Mouse (Mus musculus) neural tube, embryonic 15.5 days (tissue): ENCODE results near the gene Cgref1. TPM values are rescaled to one million over a fixed set of nuclear protein-coding genes. Genes with fewer than 3 reads are reported as not detected.
A peak's percentile ranks its signal among the peaks of the same experiment; 100 is the strongest.

Source experiments
- ATAC-seq: fragments of 200-750 bp; cut with Nextera tagmentation; 2 replicates; pipeline ENCODE4 v1.8.0; 2017; ENCODE audit warnings: mild to moderate bottlenecking, moderate TSS enrichment, moderate library complexity; ENCODE audit not compliant: low FRiP score
- H3K27ac ChIP-seq: fragments of 300-500 bp; sonication (generic); replicated peaks from 2 replicates; pipeline ENCODE4 v1.5.1; 2015; ENCODE audit warnings: mild to moderate bottlenecking, inconsistent platforms
- H3K27me3 ChIP-seq: fragments of 300-500 bp; sonication (generic); replicated peaks from 2 replicates; pipeline ENCODE4 v1.6.1; 2015; ENCODE audit warnings: inconsistent platforms
- H3K36me3 ChIP-seq: fragments of 300-500 bp; sonication (generic); 2 replicates; pipeline ENCODE4 v1.6.1; 2015; ENCODE audit warnings: inconsistent platforms
- H3K4me1 ChIP-seq: fragments of 300-500 bp; sonication (generic); 2 replicates; pipeline ENCODE4 v1.6.1; 2015; ENCODE audit warnings: inconsistent platforms
- H3K4me2 ChIP-seq: fragments of 300-500 bp; sonication (generic); 2 replicates; pipeline ENCODE4 v1.6.1; 2015; ENCODE audit warnings: inconsistent platforms, mild to moderate bottlenecking, moderate library complexity
- H3K4me3 ChIP-seq: fragments of 300-500 bp; sonication (generic); replicated peaks from 2 replicates; pipeline ENCODE4 v1.5.1; 2015; ENCODE audit warnings: mild to moderate bottlenecking, inconsistent platforms
- H3K9ac ChIP-seq: fragments of 300-500 bp; sonication (generic); replicated peaks from 2 replicates; pipeline ENCODE4 v1.6.1; 2015; ENCODE audit warnings: mild to moderate bottlenecking, inconsistent platforms
- H3K9me3 ChIP-seq: fragments of 300-500 bp; sonication (generic); replicated peaks from 2 replicates; pipeline ENCODE4 v1.6.1; 2016; ENCODE audit warnings: inconsistent platforms
- WGBS: fragments of 180-500 bp; shearing (Covaris S2); methylation state at CpG from one replicate; pipeline ENCODE4 v1.1.7; 2015; ENCODE audit warnings: mixed read lengths; 5-methylcytosine and 5-hydroxymethylcytosine counted together
- polyA plus RNA-seq: library from polyadenylated mRNA; unstranded; fragments of >200 nt; fragmentation: Nextera tagmentation; extraction: Ambion mirVana; gene quantifications from 2 replicates; pipeline ENCODE4 v1.2.1, GENCODE M21; 2015

Cgref1 gene
- polyA plus RNA-seq, 1 experiment from 2014 or later = 80.2 TPM

DNA sequence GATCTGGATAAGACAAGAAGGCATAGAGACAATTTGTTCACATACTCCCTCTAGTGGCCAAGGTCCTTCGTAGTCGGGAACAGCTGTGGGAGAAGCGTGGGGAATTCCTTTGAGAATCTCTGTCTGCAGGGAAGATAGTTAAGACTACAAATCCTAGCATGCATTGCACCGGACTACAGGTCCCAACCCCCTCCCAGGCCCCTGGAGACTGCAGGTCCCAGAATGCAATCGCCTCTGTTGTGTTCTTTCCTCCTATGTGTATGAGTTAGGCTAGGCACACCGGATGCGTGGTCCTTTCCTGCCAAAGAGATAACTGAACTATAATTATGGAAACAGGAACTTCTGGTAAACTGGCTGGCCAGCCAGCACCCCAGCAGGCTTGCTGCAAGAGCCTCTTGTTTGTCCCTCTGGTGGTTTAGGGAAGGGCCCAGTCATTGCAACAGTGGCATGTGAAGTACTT, 29.4 kb downstream of the Cgref1 start:
- H3K27ac ChIP-seq = peak overlapping the region; percentile 64
- no peak overlapping the region for H3K9ac ChIP-seq
- H3K4me2 ChIP-seq = peak overlapping the region; percentile 49
- no peaks in the 10 kb centered on the region for H3K27me3 ChIP-seq
- H3K9me3 ChIP-seq = no peaks in the 10 kb centered on the region
- H3K4me1 ChIP-seq = peaks cover 33% of the 10 kb centered on the region
- peak; percentile 80 for ATAC-seq
- no peaks in the 10 kb centered on the region for H3K36me3 ChIP-seq
- WGBS = 1% methylated on average over 7 of the region's 7 CpGs
- H3K4me3 ChIP-seq = peak overlapping the region; percentile 33; the same call in 1 of the 2 replicates

DNA sequence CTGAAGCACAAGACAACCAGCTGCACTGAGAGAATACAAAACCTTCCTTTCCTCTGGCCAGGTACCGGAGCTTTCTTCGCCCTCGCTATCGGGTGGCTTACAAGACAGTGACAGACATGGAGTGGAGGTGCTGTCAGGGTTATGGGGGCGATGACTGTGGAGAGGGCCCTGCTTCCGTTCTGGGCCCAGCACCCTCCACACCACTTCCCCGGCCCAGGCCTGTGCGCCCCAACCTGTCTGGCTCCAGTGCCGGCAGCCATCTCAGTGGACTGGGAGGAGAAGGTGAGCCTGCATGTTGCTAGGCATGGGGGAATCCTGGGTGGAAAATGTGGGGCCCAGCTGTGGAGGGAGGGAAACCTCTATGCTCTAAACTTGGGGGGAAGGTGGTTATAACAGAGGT, 29.9 kb downstream of the Cgref1 start:
- Histone ChIP-seq H3K9ac (no peak overlapping the region), H3K4me1 (peaks cover 28% of the 10 kb centered on the region), H3K4me2 (peak overlapping the region; percentile 49), H3K27ac (peak overlapping the region; percentile 52; the same call in 1 of the 2 replicates), H3K27me3 (no peaks in the 10 kb centered on the region), H3K36me3 (no peaks in the 10 kb centered on the region), H3K4me3 (peak overlapping the region; percentile 33), H3K9me3 (no peaks in the 10 kb centered on the region)
- WGBS = 68% methylated on average over 9 of the region's 9 CpGs
- ATAC-seq = peak; percentile 15

DNA sequence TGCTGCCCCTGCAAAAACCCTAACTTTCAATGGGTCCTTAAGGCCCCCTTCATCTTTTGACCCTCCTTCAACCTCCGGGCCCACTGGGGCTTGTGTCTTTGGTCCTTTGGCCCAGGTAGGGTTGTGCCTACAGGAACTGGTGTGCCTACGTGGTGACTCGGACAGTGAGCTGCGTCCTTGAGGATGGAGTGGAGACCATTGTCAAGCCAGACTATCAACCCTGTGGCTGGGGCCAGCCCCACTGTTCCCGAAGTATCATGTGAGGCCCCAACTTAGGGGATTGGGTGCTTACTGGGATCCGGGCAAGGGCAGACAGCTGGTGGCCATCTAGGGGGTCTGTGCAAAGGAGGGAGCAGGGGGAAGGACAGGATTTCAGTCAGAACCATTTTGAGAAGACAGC, 30.5 kb downstream of the Cgref1 start:
- Histone ChIP-seq H3K36me3 (no peaks in the 10 kb centered on the region), H3K4me1 (peaks cover 22% of the 10 kb centered on the region), H3K27ac (no peak overlapping the region), H3K4me2 (peak overlapping the region; percentile 49), H3K27me3 (no peaks in the 10 kb centered on the region), H3K9ac (no peak overlapping the region), H3K4me3 (peak overlapping the region; percentile 33), H3K9me3 (no peaks in the 10 kb centered on the region)
- no peak for ATAC-seq
- 81% methylated on average over 6 of the region's 6 CpGs for WGBS

DNA sequence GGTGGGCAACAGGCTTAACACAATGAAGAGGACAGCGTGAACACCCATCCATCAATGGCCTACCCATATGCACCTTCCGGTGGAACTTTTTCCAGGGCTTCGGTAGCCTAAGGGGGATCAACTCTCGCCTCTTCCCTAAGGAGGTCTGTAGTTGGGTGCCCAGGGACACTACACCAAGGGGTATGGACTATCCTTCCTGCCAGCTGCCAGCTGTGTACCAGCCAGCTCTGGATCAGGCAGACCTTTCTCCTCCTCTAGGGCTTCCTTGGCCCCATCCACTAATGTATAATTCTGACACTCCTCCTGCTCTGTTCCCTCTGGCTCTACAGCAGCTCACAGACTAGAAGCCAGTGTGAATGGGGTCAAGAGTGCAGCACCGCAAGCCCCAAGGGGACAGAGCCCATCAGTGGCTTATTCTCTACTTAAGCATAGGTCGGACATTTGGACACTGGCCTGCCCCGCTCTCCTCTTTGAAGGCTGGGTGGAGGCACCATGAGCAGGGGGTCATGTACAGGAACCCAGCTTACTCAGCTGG, 31.2 kb downstream of the Cgref1 start:
- no peak for ATAC-seq
- Histone ChIP-seq H3K9ac (peak overlapping the region; percentile 36; the same call in 1 of the 2 replicates), H3K9me3 (no peaks in the 10 kb centered on the region), H3K27ac (peak overlapping the region; percentile 74), H3K4me3 (peak overlapping the region; percentile 33), H3K27me3 (no peaks in the 10 kb centered on the region), H3K36me3 (no peaks in the 10 kb centered on the region), H3K4me2 (peak overlapping the region; percentile 49), H3K4me1 (peaks cover 22% of the 10 kb centered on the region)
- WGBS = 85% methylated on average over 7 of the region's 7 CpGs

DNA sequence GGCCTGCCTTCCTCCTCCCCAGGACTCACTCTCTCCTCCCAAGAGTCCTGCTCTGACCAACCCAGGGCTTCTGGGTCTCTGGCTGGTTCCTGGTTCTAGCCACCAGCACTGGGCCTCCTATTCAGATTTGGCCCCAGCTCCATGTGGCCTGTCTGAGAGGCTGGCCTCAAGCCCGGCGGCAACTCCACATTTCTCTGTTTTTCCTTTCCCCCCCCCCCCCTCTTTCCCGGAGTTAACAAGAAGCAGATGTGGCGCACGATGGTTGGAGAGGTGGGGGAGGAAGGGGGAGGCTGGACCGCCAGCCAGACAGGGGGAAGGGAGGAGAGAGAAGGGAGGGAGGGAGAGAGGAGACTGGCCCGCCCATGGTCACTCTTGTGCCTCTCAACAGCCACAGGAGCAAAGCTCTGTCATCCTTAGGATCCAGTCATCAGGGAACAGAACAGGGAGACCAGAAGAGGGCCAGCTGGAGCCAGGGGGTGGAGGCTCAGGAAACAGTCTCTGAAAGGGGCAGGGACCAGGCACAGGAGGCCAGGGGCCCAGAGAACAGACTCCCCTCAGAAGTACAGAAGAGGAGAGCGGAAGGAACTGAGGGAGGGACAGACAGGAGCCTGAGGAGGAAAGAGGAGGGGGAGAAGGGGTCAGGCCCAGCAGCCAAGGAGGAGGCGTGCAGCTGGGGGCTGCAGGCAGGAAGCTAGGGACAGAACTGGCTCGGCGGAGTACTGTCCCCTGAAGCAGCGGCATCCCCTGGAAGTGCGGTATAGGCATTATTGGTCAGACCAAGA, 32.1 kb downstream of the Cgref1 start, which contains the start of gene Emilin1:
Gene Emilin1, plus strand, starts transcription at position 343 of the 782 bp plus-strand sequence.
- H3K36me3 ChIP-seq = no peaks in the 10 kb centered on the region
- H3K4me1 ChIP-seq = peaks cover 28% of the 10 kb centered on the region
- peak within 1 kb of the TSS; percentile 36; the same call in 1 of the 2 replicates for H3K9ac ChIP-seq
- H3K27me3 ChIP-seq = no peaks in the 10 kb centered on the region
- H3K4me2 ChIP-seq = peak within 1 kb of the TSS; percentile 49
- no peak for ATAC-seq
- no peaks in the 10 kb centered on the region for H3K9me3 ChIP-seq
- H3K4me3 ChIP-seq = peak within 1 kb of the TSS; percentile 33
- peak within 1 kb of the TSS; percentile 74 for H3K27ac ChIP-seq
- WGBS = 47% methylated on average over 10 of the region's 13 CpGs

DNA sequence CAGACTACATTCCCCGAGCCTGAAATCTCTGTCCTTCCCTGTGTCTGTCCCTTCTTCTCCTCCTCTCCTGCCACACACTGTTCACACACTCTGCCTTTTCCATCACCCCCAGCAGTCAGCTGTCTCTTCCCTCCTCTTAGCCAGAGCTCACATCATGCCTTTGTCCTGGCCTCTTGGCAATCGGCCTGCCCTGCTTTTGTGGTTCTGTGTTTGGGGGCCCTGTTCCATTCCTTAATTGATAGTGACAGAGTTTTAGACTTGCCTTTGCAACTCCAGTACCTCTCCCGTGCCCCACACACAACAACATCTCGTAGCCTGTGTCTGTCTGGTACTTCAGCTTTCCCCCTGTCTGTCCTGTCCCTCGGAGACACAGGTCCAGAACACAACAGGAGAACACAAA, 33.2 kb downstream of the Cgref1 start:
- Histone ChIP-seq H3K4me2 (no peak overlapping the region), H3K9me3 (no peaks in the 10 kb centered on the region), H3K27ac (peak overlapping the region; percentile 74), H3K4me1 (peaks cover 33% of the 10 kb centered on the region), H3K27me3 (no peaks in the 10 kb centered on the region), H3K36me3 (no peaks in the 10 kb centered on the region), H3K4me3 (no peak overlapping the region), H3K9ac (no peak overlapping the region)
- 54% methylated on average over 5 of the region's 5 CpGs for WGBS
- no peak for ATAC-seq

DNA sequence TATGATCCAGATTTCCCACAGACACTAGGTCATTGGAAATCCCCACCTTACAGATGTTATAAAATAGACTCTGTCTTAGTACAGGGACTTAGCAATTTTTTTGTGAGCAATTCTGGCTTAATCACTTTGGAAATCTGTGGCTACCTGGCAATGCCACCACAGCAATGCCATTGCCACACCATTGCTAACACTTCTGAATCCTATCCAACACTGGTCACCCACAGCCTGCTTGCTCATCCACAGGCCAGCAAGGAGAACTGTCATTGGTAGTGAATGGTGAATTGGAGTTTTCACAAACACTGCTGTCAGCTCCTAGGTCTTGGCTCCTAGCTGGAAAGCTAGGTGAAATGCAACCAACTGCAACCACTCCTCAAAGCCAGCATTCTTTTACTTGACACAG, 34.9 kb downstream of the Cgref1 start:
- Histone ChIP-seq H3K9me3 (no peaks in the 10 kb centered on the region), H3K27ac (no peak overlapping the region), H3K9ac (no peak overlapping the region), H3K4me2 (no peak overlapping the region), H3K4me1 (peaks cover 39% of the 10 kb centered on the region), H3K36me3 (peaks cover 4% of the 10 kb centered on the region; the same call in 1 of the 2 replicates), H3K27me3 (no peaks in the 10 kb centered on the region), H3K4me3 (no peak overlapping the region)
- no peak for ATAC-seq

DNA sequence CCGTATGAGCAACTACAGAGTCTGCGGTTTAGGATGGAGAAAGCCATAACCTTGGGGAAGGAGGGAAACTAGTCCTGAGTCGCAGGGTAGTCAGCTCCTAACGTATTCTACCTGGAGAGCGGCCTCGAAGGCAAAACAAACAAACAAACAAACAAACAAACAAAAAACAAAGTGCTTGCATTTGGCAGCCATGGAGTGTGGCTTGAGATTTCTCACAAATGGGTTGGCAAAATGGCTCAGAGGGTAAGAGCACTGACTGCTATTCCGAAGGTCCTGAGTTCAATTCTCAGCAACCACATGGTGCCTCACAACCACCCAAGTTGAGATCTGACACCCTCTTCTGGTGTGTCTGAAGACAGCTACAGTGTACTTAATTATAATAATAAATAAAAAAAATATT, 35.5 kb downstream of the Cgref1 start:
- no peak overlapping the region for H3K4me3 ChIP-seq
- no peak for ATAC-seq

DNA sequence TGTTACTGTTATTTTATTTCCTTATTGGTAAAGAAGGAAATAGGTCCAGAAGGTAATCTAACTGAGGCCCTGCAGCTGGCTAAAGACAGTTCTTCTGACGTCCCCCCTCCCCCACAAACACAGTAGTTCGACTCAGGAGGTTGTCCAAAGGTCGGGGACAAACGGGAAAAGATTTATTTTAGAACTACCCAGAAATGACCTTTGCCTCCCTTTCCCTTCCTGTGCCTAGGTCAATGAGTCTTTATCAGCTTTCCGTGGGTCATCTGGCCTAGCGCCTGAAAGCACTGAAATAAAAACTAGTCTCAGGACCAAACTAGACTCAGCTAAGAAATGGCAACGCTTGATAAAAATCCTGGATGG, 36.1 kb downstream of the Cgref1 start:
- Histone ChIP-seq H3K4me1 (peaks cover 48% of the 10 kb centered on the region), H3K4me2 (no peak overlapping the region), H3K9me3 (no peaks in the 10 kb centered on the region), H3K36me3 (peaks cover 11% of the 10 kb centered on the region), H3K4me3 (no peak overlapping the region), H3K27ac (peak overlapping the region; percentile 91), H3K9ac (no peak overlapping the region), H3K27me3 (no peaks in the 10 kb centered on the region)
- 48% methylated on average over 7 of the region's 7 CpGs for WGBS
- no peak for ATAC-seq

More for the DNA sequence above, 35.5 kb downstream of the Cgref1 start:
- H3K9ac ChIP-seq = no peak overlapping the region
- no peak overlapping the region for H3K27ac ChIP-seq
- no peaks in the 10 kb centered on the region for H3K9me3 ChIP-seq
- H3K4me1 ChIP-seq = peaks cover 43% of the 10 kb centered on the region
- H3K27me3 ChIP-seq = no peaks in the 10 kb centered on the region
- H3K4me2 ChIP-seq = no peak overlapping the region
- WGBS = 82% methylated on average over 7 of the region's 7 CpGs
- peaks cover 6% of the 10 kb centered on the region for H3K36me3 ChIP-seq

DNA sequence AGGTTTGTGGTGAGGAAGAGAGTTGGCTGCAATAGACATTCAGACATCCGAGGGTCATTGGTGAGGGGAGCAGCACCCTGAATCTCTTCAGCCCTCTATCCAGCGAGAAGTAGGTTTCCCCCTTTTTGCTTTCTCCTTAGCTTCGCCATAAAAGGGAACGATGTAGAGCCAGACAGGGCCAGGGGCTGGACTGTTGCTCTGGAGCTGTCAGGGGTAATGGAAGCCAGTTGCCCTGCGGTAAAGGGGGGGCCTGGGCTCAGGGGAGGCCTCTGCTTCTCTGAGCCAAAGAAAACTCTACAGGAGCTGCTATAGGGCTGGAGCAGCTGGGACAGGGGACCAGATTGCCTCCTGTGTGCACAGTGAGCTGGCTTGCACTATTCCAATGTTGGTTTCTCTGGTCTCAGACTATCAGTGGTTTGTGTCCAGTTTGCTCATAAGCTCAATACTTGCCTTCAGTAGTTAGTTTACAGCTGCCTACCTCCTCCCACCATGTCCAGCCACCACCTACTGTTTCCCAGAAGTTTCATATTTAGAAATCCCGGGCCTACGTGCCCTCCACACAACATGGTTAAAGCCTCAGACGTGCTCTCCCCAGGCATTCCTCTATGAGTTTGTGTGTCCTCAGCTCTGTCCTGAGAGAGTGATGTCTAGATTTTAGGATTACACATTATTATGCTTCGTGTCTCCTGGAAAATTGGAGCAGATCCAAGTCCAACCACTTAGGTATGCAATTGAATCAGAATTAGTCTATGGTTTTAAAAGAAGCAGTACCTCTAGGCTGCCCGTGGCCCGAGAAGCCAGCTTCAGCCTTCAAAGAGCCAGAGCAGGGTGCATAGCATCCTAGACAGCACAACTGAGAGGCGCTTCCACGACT, 36.7 kb downstream of the Cgref1 start:
- Histone ChIP-seq H3K27ac (peak overlapping the region; percentile 91), H3K9me3 (no peaks in the 10 kb centered on the region), H3K4me1 (peaks cover 48% of the 10 kb centered on the region), H3K27me3 (no peaks in the 10 kb centered on the region), H3K36me3 (peaks cover 17% of the 10 kb centered on the region), H3K4me3 (peak overlapping the region; percentile 67), H3K9ac (peak overlapping the region; percentile 81), H3K4me2 (peak overlapping the region; percentile 96)
- 51% methylated on average over 13 of the region's 13 CpGs for WGBS
- no peak for ATAC-seq

DNA sequence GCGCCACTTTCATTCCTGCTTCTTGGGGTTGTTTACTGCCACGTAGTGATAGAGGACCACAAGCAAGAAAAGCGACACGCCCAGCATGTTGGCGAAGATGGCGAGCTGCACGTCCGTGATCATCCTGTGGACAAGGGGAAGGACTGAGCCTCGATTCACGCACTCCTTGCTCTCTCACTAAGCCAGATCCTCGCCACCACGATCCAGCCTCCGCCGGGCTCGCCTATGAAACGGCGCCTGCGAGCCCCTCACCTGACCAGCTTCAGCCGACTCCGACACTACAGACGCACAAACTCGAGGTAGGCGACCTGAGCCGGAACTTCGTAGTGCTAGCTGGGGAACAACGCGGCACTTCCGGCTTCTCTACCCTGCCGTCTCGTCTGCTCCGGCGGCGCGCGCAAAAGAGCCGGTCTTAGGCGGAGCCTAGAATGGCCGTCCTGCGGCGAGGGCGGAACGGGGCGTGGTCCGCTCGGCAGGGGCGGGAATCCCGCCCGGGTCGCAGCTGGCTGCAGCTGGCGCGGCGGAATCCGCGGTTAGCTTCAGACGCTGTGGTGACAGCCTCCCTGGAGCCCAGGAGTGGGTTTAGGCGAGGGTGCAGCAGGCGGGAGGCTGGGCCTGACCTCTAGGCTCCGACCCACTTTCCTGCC, 37.9 kb downstream of the Cgref1 start, which contains the start of gene Ost4:
Gene Ost4, minus strand, starts transcription at position 376 of the 647 bp plus-strand sequence.
- WGBS = under 1% methylated on average over 58 of the region's 58 CpGs
- peaks cover 26% of the 10 kb centered on the region for H3K36me3 ChIP-seq
- no peaks in the 10 kb centered on the region for H3K27me3 ChIP-seq
- H3K4me2 ChIP-seq = peak within 1 kb of the TSS; percentile 96
- peaks cover 41% of the 10 kb centered on the region for H3K4me1 ChIP-seq
- ATAC-seq = peak; percentile 95
- peak within 1 kb of the TSS; percentile 91 for H3K27ac ChIP-seq
- H3K9me3 ChIP-seq = no peaks in the 10 kb centered on the region
- peak within 1 kb of the TSS; percentile 81 for H3K9ac ChIP-seq
- peak within 1 kb of the TSS; percentile 67 for H3K4me3 ChIP-seq
